Mouse (Mus musculus) liver, adult 2 months (tissue): ENCODE data around the gene Pou6f2.

Source experiments
- CTCF ChIP-seq: fragments of 200-500 bp; IDR thresholded peaks from 2 replicates; pipeline ENCODE4 v1.5.1; 2011; ENCODE audit warnings: low read depth, low read length, control low read depth
- POLR2A ChIP-seq: fragments of 200-500 bp; IDR thresholded peaks from 2 replicates; pipeline ENCODE4 v1.6.1; 2011; ENCODE audit warnings: low read length, control low read depth; ENCODE audit not compliant: insufficient read depth; ENCODE audit errors: extremely low read depth

- no peak for TF ChIP-seq CTCF
- TF ChIP-seq POLR2A: no peak
Observed at GRCm38 (mm10) chr13:18290253-18290914, 107.1 kb downstream of the Pou6f2 start.
